Mouse (Mus musculus) c-Kit-negative CD71-positive TER-119-positive erythroid progenitor cells, embryonic 14.5 days (primary cell): ENCODE measurements at regions not wholly inside any gene's neighbourhood (a gene's known extent, or its start where the extent isn't known, plus 50 kb on each side); places are given as distances from the start of the nearest gene placed in this dataset.

Experiments used
- DNase-seq: peaks from one replicate; pipeline ENCODE4 v3.0.0-alpha.2; 2013; ENCODE audit warnings: low read depth, low spot score

DNA sequence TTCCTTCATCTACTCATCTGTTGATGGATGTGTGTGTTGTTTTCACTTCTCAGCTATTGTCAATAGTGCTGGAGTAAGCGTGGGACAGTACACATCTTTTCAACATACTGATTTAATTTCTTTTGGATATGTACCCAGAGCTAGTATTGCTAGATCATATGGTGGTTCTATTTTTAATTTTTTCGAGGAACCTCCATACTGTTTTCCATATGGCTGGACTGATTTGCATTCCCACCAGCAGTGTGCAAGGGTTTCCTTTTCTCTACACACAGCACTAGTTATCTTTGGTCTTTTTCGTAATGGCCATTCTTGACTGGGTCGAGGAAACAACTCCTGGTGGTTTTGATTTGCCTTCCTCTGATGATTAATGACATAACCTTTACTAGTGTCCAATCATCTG lies 943.0 kb downstream of the Gsdmc2 start:
- DNase-seq, result no peak

DNA sequence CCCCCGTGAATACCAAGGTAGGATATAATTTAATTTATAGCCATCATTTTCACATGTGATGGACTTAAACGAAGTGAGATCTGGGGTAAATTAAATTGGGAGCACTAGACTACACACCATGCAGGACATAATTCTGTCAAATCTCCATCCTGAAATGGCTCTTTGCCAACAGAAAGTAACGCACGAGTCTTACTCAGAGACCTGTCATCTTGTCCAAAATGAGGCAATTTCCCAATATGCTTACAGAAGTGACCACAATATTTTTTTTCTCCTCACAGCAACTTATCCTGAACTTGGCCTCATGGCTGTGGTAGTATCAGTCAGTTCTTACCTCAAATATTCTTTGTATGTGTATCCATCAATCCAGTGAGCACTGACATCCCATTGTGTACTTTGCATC lies 955.2 kb downstream of the Gsdmc2 start:
- no peak for DNase-seq

DNA sequence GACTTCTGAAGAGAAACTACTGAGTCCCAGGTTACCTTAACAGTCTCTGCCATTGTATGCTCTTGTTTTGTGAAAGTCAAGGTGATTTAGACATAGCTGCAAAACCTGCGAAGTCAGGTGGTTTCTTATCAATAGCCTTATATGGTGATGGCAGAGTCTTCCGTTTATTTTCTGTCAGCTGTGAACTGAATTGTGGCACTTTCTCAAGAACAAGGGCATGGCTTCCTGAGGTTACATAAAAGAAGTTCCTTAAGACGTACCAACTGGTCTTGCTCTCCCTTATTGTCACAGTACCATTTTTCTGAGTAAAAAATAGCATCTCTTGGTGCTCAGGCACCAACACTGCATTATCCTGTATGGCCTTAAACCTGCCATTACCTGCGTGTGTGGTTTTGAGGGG lies 959.6 kb downstream of the Gsdmc2 start:
- no peak for DNase-seq

DNA sequence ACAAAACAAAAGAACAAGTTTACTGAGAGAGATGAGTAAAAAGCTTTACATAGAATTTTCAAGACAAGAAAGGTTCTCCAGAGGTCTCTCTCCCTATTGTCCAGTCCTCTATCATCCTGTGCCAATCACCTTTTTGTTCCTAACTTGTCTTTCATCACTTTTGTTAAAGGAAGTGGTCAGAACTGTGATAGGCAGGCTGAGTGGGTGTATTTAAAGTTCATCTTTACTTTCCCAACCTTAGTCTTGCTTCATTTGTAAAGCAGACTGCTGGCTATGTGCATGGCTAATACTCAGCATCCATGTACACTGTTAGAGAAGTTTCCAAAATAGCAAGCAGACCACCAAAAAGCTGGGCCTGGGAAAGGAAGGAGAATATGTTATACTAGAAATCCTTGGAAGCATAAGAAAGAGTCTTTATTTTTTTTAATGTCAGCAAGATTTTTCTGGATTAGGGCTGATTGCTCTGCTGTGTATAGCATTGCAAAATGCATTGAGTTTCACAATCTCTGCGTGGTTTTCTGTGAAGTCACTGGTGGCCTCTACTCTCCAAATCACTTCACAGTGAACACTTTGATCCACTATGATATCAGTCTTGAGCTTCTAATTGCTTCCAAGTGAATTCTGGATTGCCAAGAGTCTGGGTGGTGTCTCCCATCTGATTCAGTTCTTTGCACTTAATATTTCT lies 973.8 kb downstream of the Gsdmc2 start:
- DNase-seq, result no peak

DNA sequence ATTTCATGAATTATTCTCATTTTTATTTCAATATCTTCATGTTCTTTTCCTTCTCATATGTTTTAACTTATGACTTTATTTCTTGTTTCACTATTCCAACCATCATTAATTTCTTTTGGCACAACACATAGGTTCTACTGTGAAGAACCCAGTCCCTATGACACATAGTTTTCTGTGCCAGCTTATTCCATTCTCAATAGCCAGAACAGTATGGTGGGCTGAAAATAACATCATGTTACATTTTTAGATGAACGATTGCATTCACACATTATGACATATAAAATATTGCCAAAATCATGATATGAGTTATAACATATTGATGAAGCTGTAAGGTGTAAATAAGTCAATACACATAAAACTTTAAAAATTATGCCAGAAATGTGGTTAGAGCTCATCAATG lies 982.4 kb downstream of the Gsdmc2 start:
- no peak for DNase-seq

DNA sequence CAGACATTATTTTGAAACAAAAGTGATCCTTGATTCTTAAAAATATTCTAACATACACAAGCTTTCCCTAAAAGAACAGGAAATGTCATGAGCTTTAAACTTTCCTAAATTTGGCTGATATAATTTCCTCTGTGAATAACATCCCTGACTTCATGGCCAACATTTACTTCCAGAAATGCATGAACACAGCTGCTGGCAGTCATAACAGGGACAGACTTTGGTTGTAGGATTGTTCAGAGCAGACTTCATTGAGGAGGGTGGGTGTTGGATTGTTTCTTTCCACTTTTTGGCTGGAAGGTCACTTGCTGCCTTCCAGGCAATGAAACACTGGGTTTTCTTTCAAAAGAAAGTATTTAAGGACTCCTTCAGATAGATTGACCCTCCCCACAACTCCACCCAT lies 983.6 kb downstream of the Gsdmc2 start:
- DNase-seq, result no peak

DNA sequence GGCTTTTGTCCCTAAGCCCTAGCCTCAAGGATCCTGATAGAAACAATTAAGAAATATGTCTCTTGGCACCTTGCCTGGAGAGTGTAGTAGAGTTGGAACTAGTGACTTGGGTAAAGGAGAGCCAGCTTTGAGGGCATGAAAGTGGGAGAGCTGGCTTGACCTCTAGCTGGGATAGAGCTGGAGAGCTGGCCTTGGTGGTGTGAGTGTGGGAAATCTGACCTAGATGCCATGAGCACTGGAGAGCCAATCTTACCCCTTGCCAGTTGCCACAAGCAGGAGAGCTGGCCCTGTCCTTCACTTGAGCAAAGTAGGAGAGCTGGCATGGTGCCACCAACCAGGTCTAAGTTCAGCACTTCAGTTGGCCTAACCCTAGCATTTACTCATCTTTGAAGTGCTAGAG lies 995.7 kb downstream of the Gsdmc2 start:
- DNase-seq, result no peak

DNA sequence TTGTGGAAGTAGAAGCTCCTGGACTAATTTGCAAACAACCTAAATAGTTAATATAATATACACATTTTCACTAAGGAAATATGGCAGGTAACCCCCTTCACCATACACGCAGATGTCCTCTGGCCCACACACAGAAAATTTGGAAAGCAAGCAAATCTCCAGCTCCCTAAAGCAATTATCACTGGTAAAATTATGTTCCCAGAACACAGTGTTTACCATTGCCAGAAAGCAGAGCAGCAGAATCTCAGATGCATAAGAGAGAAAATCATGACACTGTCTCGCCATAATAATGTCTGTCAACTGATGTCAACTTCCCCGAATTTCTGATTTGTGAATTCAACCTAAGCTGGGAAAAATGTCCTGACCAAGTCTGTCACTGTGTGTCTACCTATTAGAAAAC lies 999.1 kb downstream of the Gsdmc2 start:
- no peak for DNase-seq

DNA sequence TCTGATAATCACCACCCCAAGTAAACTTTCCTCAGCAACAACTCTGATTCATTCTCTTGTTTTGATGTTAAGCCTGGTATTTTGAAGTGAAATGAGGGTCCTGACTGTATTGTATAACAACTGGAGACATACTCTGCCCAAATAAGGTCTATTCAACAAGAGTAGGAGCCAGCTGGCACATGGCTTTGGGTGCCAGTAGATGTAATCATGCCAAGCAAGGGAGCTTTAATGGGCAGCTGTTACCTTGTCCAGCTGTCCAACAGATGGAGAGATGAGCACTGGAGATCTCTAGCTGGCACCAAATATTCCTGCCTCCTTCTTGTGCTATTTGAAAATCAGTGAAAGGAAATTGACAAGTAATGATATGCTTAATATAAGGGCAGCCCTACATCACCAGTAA lies 1019.4 kb downstream of the Gsdmc2 start:
- DNase-seq, result no peak

DNA sequence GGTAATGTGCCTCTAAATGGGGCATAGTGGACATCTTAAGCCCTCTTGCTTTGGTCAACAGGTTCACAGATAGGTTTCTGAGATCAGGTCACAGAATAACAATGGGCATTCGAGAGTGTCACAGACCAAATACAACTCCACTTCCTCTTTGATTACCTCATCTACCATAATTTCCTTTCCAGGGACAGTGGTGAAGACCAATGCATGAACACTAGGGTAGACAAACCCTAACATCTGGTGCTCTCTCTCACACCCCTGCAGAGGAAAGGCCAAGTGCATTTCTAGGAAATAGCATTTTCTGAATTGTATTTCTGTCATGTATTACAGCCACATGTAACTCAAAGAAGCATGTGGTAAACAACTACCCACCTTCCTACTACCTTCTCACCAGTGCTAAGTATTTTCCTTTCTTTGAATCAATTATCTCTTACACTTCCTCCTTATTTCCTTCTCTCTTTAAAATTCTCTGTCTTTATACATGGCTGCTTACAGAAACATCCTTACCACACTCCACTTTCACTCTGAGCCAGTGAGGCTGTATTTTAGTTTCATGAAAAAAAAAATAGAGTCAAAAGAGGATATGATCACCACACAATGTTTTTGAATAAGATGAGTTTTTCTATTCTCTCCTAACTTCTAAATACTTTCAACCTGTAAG lies 1021.0 kb downstream of the Gsdmc2 start:
- DNase-seq, result no peak

DNA sequence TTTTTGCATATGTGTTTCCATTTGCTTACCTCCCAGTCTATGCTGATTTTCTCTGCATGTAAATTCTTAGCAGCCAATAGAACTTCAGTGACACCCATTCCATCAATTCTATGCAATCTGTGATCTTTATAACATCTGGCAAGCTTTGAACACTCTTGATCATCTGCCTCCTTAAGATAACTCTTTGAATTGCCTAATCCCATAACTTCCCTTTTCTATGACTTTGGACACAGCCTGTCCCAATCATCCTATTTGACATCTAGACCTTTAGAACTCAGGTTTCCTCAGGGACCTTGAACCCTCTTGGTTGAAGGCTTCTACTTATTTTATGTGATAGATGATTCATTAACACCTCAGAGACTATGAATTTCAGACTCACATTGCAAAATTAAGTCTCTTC lies 1022.7 kb downstream of the Gsdmc2 start:
- no peak for DNase-seq

DNA sequence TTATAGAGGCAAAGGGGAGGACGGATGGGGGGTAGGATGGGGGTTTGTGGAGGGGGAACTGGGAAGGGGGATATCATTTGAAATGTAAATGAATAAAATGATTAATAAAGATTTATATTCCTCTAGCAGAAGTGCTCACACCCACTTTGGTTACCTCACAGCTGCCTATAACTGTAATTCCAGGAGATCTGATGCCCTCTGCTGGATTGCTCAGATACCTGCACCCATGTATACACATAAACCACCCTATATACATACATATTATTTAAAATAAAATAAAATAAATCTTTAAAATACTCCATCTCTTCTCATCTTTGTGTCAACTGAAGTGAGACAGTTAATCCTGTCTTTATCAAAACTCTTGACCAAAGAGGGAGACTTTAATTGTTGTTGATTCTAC lies 1031.9 kb downstream of the Gsdmc2 start:
- DNase-seq, result no peak

DNA sequence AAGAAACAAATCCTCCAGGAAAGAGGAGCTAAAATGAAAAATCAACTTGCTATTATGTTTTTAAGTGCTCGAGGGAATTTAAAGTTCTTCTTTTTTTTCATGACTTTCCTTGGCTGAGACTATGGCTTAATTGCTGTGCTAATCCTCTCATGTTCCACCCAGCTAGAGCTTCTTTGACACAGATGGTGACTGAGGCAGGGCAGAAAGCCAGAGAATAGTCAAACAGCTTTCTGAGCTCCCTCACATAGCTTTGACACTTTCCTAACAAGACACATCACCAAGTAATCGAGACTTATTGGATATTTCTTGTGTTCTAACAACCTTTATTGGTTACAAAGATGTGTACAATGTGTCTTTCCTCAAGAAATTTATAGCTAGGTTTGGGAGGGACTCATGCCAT lies 1033.0 kb downstream of the Gsdmc2 start:
- no peak for DNase-seq

DNA sequence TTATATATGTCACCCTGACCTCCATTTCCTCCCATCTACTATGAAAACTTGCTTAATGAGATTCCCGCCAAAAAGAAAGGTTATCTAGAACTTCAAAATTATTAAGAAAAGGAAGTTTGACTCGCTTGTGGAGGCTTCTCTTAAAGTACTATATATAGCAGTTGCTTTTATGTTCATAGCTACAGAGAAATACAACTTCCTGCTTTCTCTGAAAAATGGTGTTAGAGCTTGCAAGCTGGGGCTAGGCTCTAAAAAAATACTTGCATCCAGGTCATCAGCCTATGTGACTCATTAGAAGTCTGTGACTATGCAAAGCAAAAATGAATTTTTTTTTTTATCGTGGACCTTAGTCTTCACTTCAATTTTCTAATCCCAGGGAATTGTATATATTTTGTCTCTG lies 1035.7 kb downstream of the Gsdmc2 start:
- no peak for DNase-seq

DNA sequence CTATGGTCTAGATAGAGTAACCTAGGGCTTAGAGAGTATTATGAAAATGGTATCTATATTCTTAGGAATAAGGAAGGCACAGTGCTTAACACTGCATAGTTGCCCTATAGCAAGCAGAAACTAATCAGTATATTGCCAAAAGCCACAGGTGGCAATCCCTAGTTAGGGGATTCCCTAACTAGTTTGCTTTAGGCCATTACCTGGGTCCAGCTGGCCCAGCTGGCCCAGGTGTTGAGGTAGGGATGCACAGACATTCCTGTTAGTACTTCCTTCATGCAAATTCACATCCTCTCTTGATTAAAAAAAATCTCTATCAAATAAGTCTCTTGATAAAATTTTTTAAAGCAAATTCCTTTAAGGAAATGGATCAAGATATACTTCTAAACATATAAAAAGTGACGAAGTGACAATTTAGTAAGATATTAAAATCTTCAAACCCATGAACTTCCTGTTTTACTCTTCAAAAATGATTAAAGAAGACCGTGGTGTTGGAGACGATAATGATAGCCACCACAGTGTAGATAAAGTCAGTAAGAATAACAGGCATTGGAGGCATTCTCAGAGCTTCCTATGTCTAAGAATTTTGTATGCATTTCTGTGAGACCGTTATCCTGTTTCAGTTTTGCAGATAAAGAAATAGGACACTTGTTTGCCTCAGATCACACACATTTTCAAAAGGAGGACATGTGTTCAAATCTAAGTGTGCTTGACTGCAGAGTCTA lies 1036.7 kb downstream of the Gsdmc2 start:
- DNase-seq, result no peak

DNA sequence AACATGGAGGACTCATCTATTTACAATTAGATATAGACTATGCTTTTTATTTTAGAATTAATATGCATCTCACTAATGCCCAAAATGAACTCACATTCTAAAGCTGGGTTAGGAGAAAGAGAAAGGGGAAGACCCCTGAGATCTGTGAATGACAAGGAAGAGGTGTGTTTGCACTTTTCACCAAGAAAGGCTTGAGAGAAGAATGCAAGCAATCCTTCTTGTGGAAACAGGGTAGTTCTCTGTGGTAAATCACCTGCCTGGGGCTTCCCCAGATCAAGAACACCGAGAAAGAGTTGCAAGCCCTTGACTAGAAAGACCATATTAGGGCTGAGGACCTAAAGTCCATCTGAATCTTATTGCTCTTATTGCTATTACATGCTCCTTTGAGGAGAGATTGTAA lies 1037.6 kb downstream of the Gsdmc2 start:
- DNase-seq, result no peak

DNA sequence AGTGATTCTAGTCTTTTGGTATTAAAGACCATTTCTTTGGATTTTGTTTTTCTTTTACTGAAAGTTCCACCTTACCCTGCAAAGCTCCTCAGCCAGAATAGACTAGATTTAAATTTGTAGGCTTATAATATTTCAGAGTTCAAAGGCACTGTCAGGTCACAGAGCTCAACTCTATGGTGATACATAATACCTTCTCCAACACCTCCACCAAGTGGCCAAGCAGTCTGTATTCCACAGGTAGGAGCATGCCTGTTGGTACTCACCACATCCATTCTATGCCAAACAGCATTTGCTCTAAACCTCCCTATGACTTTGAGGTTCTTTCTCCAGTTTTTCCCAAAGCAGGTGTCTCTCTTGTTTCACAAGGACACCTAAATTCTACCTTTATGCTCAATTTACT lies 1042.2 kb downstream of the Gsdmc2 start:
- no peak for DNase-seq

DNA sequence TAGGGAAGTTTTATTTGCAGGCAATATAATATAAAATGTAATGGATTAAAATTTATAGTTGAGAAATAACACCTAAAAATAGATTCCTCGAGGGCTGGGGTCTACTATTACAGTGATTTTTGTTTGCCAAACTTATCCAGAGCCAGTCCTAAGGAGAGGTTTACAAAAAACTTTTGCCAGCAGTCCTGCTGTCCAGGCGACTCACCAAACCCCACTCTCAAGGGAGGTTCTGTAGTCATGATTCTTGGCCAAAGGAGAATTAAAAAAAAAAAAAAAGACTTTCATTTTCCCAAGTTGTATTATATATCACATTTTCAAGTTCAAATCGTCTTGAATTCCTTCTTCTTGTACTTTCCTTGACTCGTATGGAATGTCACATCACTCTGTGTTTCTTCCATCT lies 1046.2 kb downstream of the Gsdmc2 start:
- no peak for DNase-seq

DNA sequence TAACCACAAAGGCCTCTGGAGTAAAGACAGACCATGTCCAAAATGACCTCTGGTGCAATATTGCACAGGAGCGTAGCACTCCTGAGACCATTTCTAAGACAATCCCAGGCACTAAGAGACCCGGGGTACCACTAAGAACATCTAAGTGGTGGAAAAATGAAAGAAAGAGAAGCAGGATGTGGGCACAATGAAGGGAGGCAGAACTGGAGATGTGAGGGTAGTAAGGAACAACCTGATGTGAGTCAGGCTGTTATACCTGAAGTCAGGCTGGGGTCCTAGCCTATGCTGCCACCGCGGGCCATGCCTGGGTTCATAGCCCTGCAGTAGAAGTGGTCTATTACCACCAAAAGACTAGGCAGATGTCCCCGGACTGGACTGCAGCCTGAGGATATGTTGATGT lies 1051.4 kb downstream of the Gsdmc2 start:
- no peak for DNase-seq

DNA sequence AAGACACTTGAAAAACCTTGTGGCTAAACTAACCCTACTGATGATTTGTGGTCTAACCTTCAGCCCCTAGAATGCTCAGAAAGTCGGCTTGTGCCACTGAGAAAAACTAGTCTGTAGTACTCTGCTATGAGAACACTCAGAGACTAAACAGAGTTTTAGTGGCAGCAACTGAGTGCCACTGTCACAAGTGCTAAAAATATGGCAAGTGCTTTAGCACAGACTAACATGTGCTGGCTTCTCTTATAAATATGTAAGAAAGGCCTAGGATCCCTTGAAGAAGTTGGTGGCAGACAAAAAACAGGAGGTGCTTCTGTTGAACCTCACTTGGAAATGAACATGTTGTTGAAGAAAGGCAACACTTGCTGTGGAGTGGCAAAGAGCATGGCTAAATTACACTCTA lies 1052.9 kb downstream of the Gsdmc2 start:
- no peak for DNase-seq

DNA sequence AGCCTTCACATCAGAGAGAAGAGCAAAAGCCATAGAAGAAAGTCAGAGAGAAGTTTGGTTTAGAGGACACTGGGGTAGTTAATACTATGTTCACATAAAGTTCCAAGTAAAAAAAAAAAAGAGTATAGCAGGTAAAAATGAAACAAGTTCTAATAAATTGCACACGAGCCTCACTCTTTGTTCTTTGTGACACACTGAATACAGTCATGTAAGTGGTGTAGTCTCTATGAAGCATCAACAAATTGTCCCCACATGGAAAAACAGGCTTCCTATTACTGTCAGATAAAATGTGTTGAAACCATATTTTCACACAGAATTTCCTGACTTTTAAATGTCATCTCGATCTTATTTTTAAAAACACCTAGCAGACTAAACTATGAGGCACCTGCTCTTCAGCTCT lies 1057.2 kb downstream of the Gsdmc2 start:
- DNase-seq, result no peak

DNA sequence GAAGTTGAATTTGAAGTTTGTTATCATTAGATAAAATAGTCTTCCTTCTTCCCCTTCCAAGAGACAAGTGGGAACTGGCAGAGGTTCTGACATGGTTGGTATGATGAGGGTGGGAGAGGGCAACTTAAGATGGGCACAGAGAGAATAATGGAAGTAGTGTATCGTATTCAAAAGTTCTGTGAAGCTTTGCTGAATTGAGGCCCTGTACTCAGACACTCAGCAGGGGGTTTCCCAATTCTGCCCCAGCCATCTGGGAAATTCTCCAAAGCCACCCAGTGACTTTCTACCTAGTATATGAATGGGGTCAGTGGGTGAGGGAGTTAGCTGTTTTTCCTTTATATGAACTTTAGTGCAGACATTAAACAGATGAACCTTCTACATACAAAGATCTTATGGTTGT lies 1058.7 kb downstream of the Gsdmc2 start:
- no peak for DNase-seq

DNA sequence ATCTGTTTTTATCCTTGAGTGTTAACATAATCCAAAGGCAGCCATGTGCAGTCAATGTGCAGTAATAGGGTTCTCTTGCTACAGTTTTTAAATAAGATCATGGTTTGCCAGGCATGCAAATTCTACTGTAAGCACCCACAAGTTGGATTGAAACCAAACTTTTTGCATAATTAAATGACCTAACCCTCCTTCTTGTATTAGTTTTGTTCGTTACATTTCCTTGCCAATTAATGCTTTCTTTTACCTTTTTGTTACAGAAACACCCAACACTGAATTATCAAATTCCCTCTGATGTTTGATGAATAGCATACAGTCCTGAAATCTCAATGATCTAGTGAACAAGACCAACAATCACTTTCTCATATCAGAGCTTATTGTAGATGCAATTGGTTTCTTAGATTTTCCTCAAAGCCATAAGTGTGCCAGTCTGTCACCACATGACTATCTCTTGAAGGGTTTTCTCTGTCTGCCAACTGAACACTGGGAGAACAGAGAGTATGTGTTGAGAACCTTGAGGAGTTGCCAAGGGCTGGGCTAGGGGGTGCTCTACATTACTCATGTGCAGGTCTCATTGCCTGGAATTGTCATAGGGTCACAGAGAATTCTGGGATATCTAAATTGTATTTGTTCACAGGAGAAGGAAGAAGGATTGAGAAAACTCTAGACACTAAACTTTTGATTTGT lies 1060.4 kb downstream of the Gsdmc2 start:
- no peak for DNase-seq
